Mouse (Mus musculus): ENCODE measurements around the gene Fam69a. TPM values are rescaled to one million over a fixed set of nuclear protein-coding genes. Genes with fewer than 3 reads are reported as not detected.

Fam69a gene
- total and polyA plus RNA-seq, 2 experiments from 2014 or later: 5.7 to 18.6 TPM

- DNase-seq (ENCODE audit: low spot score) (no peak), ATAC-seq (ENCODE audit: insufficient read depth, low read depth) (no peak)
- Histone ChIP-seq H3K9ac (replicated peaks; ENCODE audit: low read depth, low read length) (no peak overlapping the region), H3K4me2 (ENCODE audit: low read depth, low read length) (no peak overlapping the region), H3K36me3 (replicated peaks; ENCODE audit: control insufficient read depth, insufficient read depth, low read length) (peaks cover 47% of the 10 kb centered on the region), H3K27ac (ENCODE audit: low read depth) (no peak overlapping the region), H3K4me1 (ENCODE audit: control insufficient read depth, insufficient read depth) (no peaks in the 10 kb centered on the region), H3K9me3 (replicated peaks; ENCODE audit: control insufficient read depth, low read length) (no peaks in the 10 kb centered on the region), H3K4me3 (ENCODE audit: low read depth, low read length) (no peak overlapping the region), H3K27me3 (ENCODE audit: control insufficient read depth, insufficient read depth, low read length) (no peaks in the 10 kb centered on the region)
- TF ChIP-seq EP300 (IDR thresholded peaks at IDR 0.05; ENCODE audit: low read depth): no peak
- no peak for TF ChIP-seq CTCF (IDR thresholded peaks at IDR 0.05; ENCODE audit: low read depth)
- WGBS: 80% methylated on average over 3 of the region's 3 CpGs
Observed at GRCm38 (mm10) chr5:107909668-107910067, 77.2 kb downstream of the Fam69a start.

GRCm38 (mm10) chr5:107908514-107909110 lies 78.3 kb downstream of the Fam69a start:
- 60% methylated on average over 2 of the region's 2 CpGs for WGBS
- peaks cover 57% of the 10 kb centered on the region for H3K36me3 ChIP-seq (replicated peaks; ENCODE audit: control insufficient read depth, insufficient read depth, low read length)
- no peaks in the 10 kb centered on the region for H3K27me3 ChIP-seq (ENCODE audit: control insufficient read depth, insufficient read depth, low read length)
- TF ChIP-seq CTCF (IDR thresholded peaks at IDR 0.05; ENCODE audit: low read depth): no peak
- no peak for TF ChIP-seq EP300 (IDR thresholded peaks at IDR 0.05; ENCODE audit: low read depth)
- ATAC-seq (ENCODE audit: insufficient read depth, low read depth) (no peak), DNase-seq (ENCODE audit: low spot score) (no peak)
- H3K4me2 ChIP-seq (ENCODE audit: low read depth, low read length): no peak overlapping the region
- no peak overlapping the region for H3K4me3 ChIP-seq (ENCODE audit: low read depth, low read length)
- H3K27ac ChIP-seq (ENCODE audit: low read depth): no peak overlapping the region
- no peaks in the 10 kb centered on the region for H3K4me1 ChIP-seq (ENCODE audit: control insufficient read depth, insufficient read depth)
- H3K9me3 ChIP-seq (replicated peaks; ENCODE audit: control insufficient read depth, low read length): no peaks in the 10 kb centered on the region
- no peak overlapping the region for H3K9ac ChIP-seq (replicated peaks; ENCODE audit: low read depth, low read length)

GRCm38 (mm10) chr5:107904325-107904724 lies 82.6 kb downstream of the Fam69a start:
- TF ChIP-seq CTCF (IDR thresholded peaks at IDR 0.05; ENCODE audit: low read depth) (no peak), EP300 (IDR thresholded peaks at IDR 0.05; ENCODE audit: low read depth) (no peak)
- Histone ChIP-seq H3K4me3 (ENCODE audit: low read depth, low read length) (no peak overlapping the region), H3K4me1 (ENCODE audit: control insufficient read depth, insufficient read depth) (0 out of 2 replicates have a peak, but pooled peaks cover 9% of the 10 kb centered on the region), H3K9me3 (replicated peaks; ENCODE audit: control insufficient read depth, low read length) (no peaks in the 10 kb centered on the region), H3K27me3 (ENCODE audit: control insufficient read depth, insufficient read depth, low read length) (no peaks in the 10 kb centered on the region), H3K27ac (ENCODE audit: low read depth) (no peak overlapping the region), H3K4me2 (ENCODE audit: low read depth, low read length) (no peak overlapping the region), H3K9ac (replicated peaks; ENCODE audit: low read depth, low read length) (no peak overlapping the region), H3K36me3 (replicated peaks; ENCODE audit: control insufficient read depth, insufficient read depth, low read length) (peaks cover 71% of the 10 kb centered on the region)
- ATAC-seq (ENCODE audit: insufficient read depth, low read depth) (no peak), DNase-seq (ENCODE audit: low spot score) (no peak)
- 62% methylated on average over 3 of the region's 3 CpGs for WGBS

- Histone ChIP-seq H3K9ac (replicated peaks; ENCODE audit: low read depth, low read length) (peak overlapping the region; percentile 98), H3K36me3 (replicated peaks; ENCODE audit: control insufficient read depth, insufficient read depth, low read length) (peaks cover 40% of the 10 kb centered on the region), H3K4me2 (ENCODE audit: low read depth, low read length) (peak overlapping the region; percentile 90), H3K27ac (ENCODE audit: low read depth) (peak overlapping the region; percentile 87), H3K4me3 (ENCODE audit: low read depth, low read length) (peak overlapping the region; percentile 98), H3K9me3 (replicated peaks; ENCODE audit: control insufficient read depth, low read length) (no peaks in the 10 kb centered on the region), H3K27me3 (ENCODE audit: control insufficient read depth, insufficient read depth, low read length) (no peaks in the 10 kb centered on the region), H3K4me1 (ENCODE audit: control insufficient read depth, insufficient read depth) (0 out of 2 replicates have a peak, but pooled peaks cover 9% of the 10 kb centered on the region)
- DNase-seq (ENCODE audit: low spot score) (peak; percentile 21), ATAC-seq (ENCODE audit: insufficient read depth, low read depth) (0 out of 2 replicates have a peak, but pooled peaks have one; percentile 2)
- WGBS: under 1% methylated on average over 23 of the region's 23 CpGs
- TF ChIP-seq EP300 (IDR thresholded peaks at IDR 0.05; ENCODE audit: low read depth): no peak
- 0 out of 2 replicates have a peak, but pooled peaks have one; percentile 1 for TF ChIP-seq CTCF (IDR thresholded peaks at IDR 0.05; ENCODE audit: low read depth)
Observed at GRCm38 (mm10) chr5:107901014-107901615, 85.8 kb downstream of the Fam69a start.

DNA sequence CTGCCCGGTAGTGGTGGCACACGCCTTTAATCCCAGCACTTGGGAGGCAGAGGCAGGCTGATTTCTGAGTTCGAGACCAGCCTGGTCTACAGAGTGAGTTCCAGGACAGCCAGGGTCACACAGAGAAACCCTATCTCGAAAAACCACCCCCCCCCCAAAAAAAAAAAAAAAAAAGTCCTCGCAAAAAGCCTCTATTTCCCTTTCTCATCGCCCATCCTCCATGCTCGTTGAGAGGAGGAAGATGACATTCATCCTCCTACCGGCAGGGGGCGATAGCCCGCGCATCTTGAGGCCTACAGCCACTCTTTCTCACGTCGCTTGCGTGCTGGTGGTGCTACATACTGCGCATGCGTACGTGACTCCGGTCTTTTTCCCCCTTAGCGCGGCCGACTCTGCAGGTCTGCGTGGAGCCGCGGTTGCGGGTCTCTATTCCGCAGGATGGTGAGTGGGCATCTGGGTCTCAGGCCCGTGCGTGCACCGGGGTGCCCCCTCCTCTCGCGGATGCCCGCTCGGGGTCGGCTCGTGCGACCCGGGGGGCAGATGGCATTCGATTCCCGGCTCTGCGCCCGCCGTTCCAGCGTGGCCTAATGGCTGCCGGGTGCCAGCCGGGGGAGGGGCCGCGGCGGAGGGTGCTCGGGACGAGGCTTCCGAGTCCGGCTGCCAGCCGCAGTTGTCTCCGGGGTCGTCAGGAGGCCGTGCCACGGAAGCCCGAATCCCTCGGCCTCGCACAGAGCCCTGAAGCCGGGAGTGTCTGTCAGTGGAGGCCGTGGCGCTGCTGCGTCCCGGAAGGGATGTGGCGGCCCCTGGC lies 86.5 kb downstream of the Fam69a start, which contains the start of gene Rpl5:
Gene Rpl5 (plus strand): TSS at position 297 of the 808 bp plus-strand sequence.
- Histone ChIP-seq H3K9ac (replicated peaks; ENCODE audit: low read depth, low read length) (peak within 1 kb of the TSS; percentile 98), H3K9me3 (replicated peaks; ENCODE audit: control insufficient read depth, low read length) (no peaks in the 10 kb centered on the region), H3K27me3 (ENCODE audit: control insufficient read depth, insufficient read depth, low read length) (no peaks in the 10 kb centered on the region), H3K4me3 (ENCODE audit: low read depth, low read length) (peak within 1 kb of the TSS; percentile 98), H3K4me2 (ENCODE audit: low read depth, low read length) (peak within 1 kb of the TSS; percentile 90), H3K36me3 (replicated peaks; ENCODE audit: control insufficient read depth, insufficient read depth, low read length) (peaks cover 32% of the 10 kb centered on the region), H3K27ac (ENCODE audit: low read depth) (peak within 1 kb of the TSS; percentile 87), H3K4me1 (ENCODE audit: control insufficient read depth, insufficient read depth) (0 out of 2 replicates have a peak, but pooled peaks cover 9% of the 10 kb centered on the region)
- WGBS: 3% methylated on average over 65 of the region's 66 CpGs
- peak; percentile 96 for ATAC-seq (ENCODE audit: insufficient read depth, low read depth)
- TF ChIP-seq CTCF (IDR thresholded peaks at IDR 0.05; ENCODE audit: low read depth) (peak; percentile 100), EP300 (IDR thresholded peaks at IDR 0.05; ENCODE audit: low read depth) (0 out of 2 replicates have a peak, but pooled peaks have one; percentile 51)
- DNase-seq (ENCODE audit: low spot score): peak; percentile 96

Data from heart, postnatal 0 days (tissue).